Mouse (Mus musculus) liver, adult 2 months (tissue): Measurements from ENCODE around the gene Itpkc. TPM values are rescaled to one million over a fixed set of nuclear protein-coding genes. Genes with fewer than 3 reads are reported as not detected.

Experiments used
- DNase-seq: peaks from one replicate; pipeline ENCODE4 v3.0.0-alpha.2; 2011; ENCODE audit warnings: low read depth, low spot score; ENCODE audit errors: extremely low read depth
- H3K27ac ChIP-seq: fragments of 200-500 bp; replicated peaks from 2 replicates; pipeline ENCODE4 v1.5.1; 2012; ENCODE audit warnings: low read depth, mild to moderate bottlenecking, control low read depth, inconsistent platforms, low read length; ENCODE audit not compliant: insufficient read depth
- H3K27me3 ChIP-seq: fragments of 200-500 bp; 2 replicates; pipeline ENCODE4 v1.6.1; 2012; ENCODE audit warnings: mild to moderate bottlenecking, moderate library complexity, low read length, inconsistent platforms; ENCODE audit not compliant: control insufficient read depth, insufficient read depth
- H3K36me3 ChIP-seq: fragments of 200-500 bp; 2 replicates; pipeline ENCODE4 v1.6.1; 2012; ENCODE audit warnings: low read length, inconsistent platforms; ENCODE audit not compliant: control insufficient read depth, insufficient read depth
- H3K4me1 ChIP-seq: fragments of 200-500 bp; 2 replicates; pipeline ENCODE4 v1.6.1; 2011; ENCODE audit warnings: low read length; ENCODE audit not compliant: control insufficient read depth, insufficient read depth
- H3K4me3 ChIP-seq: fragments of 200-500 bp; 2 replicates; pipeline ENCODE4 v1.5.1; 2011; ENCODE audit warnings: low read depth, mild to moderate bottlenecking, control low read depth, low read length, moderate library complexity; ENCODE audit not compliant: insufficient read depth
- H3K79me2 ChIP-seq: fragments of 200-500 bp; 2 replicates; pipeline ENCODE4 v1.6.1; 2012; ENCODE audit warnings: inconsistent platforms, mild to moderate bottlenecking, low read length, moderate library complexity; ENCODE audit not compliant: control insufficient read depth, insufficient read depth
- H3K9ac ChIP-seq: fragments of 200-500 bp; 2 replicates; pipeline ENCODE4 v1.6.1; 2012; ENCODE audit warnings: low read depth, mild to moderate bottlenecking, control low read depth, inconsistent platforms, low read length
- CTCF ChIP-seq: fragments of 200-500 bp; IDR thresholded peaks from 2 replicates; pipeline ENCODE4 v1.5.1; 2011; ENCODE audit warnings: low read depth, low read length, control low read depth
- POLR2A ChIP-seq: fragments of 200-500 bp; IDR thresholded peaks from 2 replicates; pipeline ENCODE4 v1.6.1; 2011; ENCODE audit warnings: low read length, control low read depth; ENCODE audit not compliant: insufficient read depth; ENCODE audit errors: extremely low read depth
- WGBS: fragments of 180-500 bp; shearing (Covaris S2); methylation state at CpG from one replicate; pipeline ENCODE4 v1.1.7; 2018; 5-methylcytosine and 5-hydroxymethylcytosine counted together
- polyA plus RNA-seq: library from polyadenylated mRNA; depleted of rRNA; stranded (reverse); fragments of >200 nt; gene quantifications from 2 replicates; pipeline ENCODE4 v1.2.3, GENCODE M21; 2012
- total RNA-seq: library from RNA; depleted of rRNA; stranded (reverse); fragments of >200 nt; gene quantifications from 2 replicates; pipeline ENCODE4 v1.2.3, GENCODE M21; 2014

Itpkc gene
- total and polyA plus RNA-seq, 2 experiments, result 3.5 to 5.8 TPM

- Histone ChIP-seq H3K79me2 (peaks cover 5% of the 10 kb centered on the region; the same call in 1 of the 2 replicates), H3K27ac (no peak overlapping the region), H3K4me3 (peak overlapping the region; percentile 90), H3K36me3 (no peaks in the 10 kb centered on the region), H3K4me1 (peaks cover 5% of the 10 kb centered on the region; the same call in 1 of the 2 replicates), H3K9ac (peak overlapping the region; percentile 89), H3K27me3 (no peaks in the 10 kb centered on the region)
- WGBS, result 10% methylated on average over 6 of the region's 6 CpGs
- TF ChIP-seq POLR2A (no peak), CTCF (no peak)
- DNase-seq, result no peak
Measured at GRCm38 (mm10) chr7:27233300-27233699, 4.8 kb upstream of the Itpkc start.

- peak within 1 kb of the TSS; percentile 51; the same call in 1 of the 2 replicates for H3K27ac ChIP-seq
- no peak for TF ChIP-seq CTCF
- peak; percentile 79; the same call in 1 of the 2 replicates for TF ChIP-seq POLR2A
- 1% methylated on average over 25 of the region's 25 CpGs for WGBS
- DNase-seq, result peak; percentile 91
- peaks cover 5% of the 10 kb centered on the region; the same call in 1 of the 2 replicates for H3K4me1 ChIP-seq
- H3K9ac ChIP-seq, result peak within 1 kb of the TSS; percentile 89
- H3K27me3 ChIP-seq, result no peaks in the 10 kb centered on the region
- H3K4me3 ChIP-seq, result peak within 1 kb of the TSS; percentile 90
- H3K79me2 ChIP-seq, result peaks cover 5% of the 10 kb centered on the region; the same call in 1 of the 2 replicates
- no peaks in the 10 kb centered on the region for H3K36me3 ChIP-seq
Measured at GRCm38 (mm10) chr7:27232781-27233281, 4.4 kb upstream of the Itpkc start, which contains the start of gene Coq8b. Coq8b (plus strand) TSS chr7:27233023.

- no peak for DNase-seq
- H3K27ac ChIP-seq, result no peak overlapping the region
- 49% methylated on average over 7 of the region's 7 CpGs for WGBS
- no peak overlapping the region for H3K4me3 ChIP-seq
- no peak for TF ChIP-seq CTCF
- TF ChIP-seq POLR2A, result no peak
- H3K79me2 ChIP-seq, result peaks cover 11% of the 10 kb centered on the region; the same call in 1 of the 2 replicates
- no peaks in the 10 kb centered on the region for H3K36me3 ChIP-seq
- H3K9ac ChIP-seq, result no peak overlapping the region
- H3K4me1 ChIP-seq, result peaks cover 12% of the 10 kb centered on the region
- no peaks in the 10 kb centered on the region for H3K27me3 ChIP-seq
Measured at GRCm38 (mm10) chr7:27231693-27232331, 3.4 kb upstream of the Itpkc start.

DNA sequence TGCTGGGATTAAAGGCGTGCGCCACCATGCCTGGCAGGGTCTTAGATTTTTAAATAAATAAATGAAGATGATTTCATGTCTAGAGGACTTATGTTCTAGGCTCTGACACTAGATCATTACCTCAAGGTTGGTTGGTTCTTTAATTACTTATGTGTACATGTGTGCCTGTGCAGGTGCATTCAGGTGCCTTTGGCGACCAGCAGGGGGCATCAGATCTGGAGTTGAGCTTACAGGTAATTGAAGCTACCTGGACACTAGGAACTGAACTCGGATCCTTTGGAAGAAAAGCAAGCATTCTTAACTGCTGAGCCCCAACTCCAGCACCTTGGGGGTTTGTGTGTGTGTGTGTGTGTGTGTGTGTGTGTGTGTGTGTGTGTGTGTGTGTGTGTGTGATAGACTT, 2.3 kb upstream of the Itpkc start:
- H3K4me3 ChIP-seq, result no peak overlapping the region
- H3K27me3 ChIP-seq, result no peaks in the 10 kb centered on the region
- peaks cover 21% of the 10 kb centered on the region for H3K79me2 ChIP-seq
- TF ChIP-seq POLR2A (no peak), CTCF (peak; percentile 68)
- H3K27ac ChIP-seq, result no peak overlapping the region
- peaks cover 20% of the 10 kb centered on the region for H3K4me1 ChIP-seq
- H3K9ac ChIP-seq, result no peak overlapping the region
- no peaks in the 10 kb centered on the region for H3K36me3 ChIP-seq
- WGBS, result 77% methylated on average over 4 of the region's 4 CpGs
- peak; percentile 43 for DNase-seq

DNA sequence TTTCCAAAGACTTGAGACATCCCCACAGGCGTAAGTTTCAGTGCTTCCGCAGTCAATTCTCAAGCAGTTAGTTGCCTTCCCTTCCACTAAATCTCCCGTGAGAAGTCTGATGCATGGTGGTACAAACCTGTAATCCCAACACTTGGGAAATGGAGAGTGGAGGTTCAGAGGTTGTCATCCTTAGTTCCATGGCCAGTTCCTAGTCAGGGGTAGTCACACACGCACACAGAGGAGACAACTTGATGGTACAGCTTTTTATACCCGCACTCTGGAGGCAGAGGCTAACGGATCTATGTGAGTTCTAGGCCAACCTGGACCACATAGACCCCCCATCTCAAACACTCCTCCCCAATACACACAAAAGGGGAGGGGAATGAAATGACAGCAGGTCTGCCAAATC, 404 bp upstream of the Itpkc start:
- H3K9ac ChIP-seq, result peak overlapping the region; percentile 86
- peak overlapping the region; percentile 89 for H3K27ac ChIP-seq
- H3K27me3 ChIP-seq, result no peaks in the 10 kb centered on the region
- H3K79me2 ChIP-seq, result peaks cover 33% of the 10 kb centered on the region
- no peaks in the 10 kb centered on the region for H3K36me3 ChIP-seq
- WGBS, result 11% methylated on average over 6 of the region's 6 CpGs
- peaks cover 27% of the 10 kb centered on the region for H3K4me1 ChIP-seq
- peak overlapping the region; percentile 73 for H3K4me3 ChIP-seq
- no peak for TF ChIP-seq CTCF
- TF ChIP-seq POLR2A, result no peak
- no peak for DNase-seq

- H3K79me2 ChIP-seq, result peaks cover 36% of the 10 kb centered on the region
- DNase-seq, result peak; percentile 70
- H3K27me3 ChIP-seq, result no peaks in the 10 kb centered on the region
- H3K9ac ChIP-seq, result peak overlapping the region; percentile 80
- under 1% methylated on average over 10 of the region's 10 CpGs for WGBS
- peaks cover 27% of the 10 kb centered on the region for H3K4me1 ChIP-seq
- no peaks in the 10 kb centered on the region for H3K36me3 ChIP-seq
- no peak for TF ChIP-seq CTCF
- no peak for TF ChIP-seq POLR2A
- H3K27ac ChIP-seq, result peak overlapping the region; percentile 72
- H3K4me3 ChIP-seq, result peak overlapping the region; percentile 73
Measured at GRCm38 (mm10) chr7:27227676-27228075, 785 bp downstream of the Itpkc start.
